Mouse (Mus musculus): ENCODE results near the gene 9530053A07Rik. TPM values are rescaled to one million over a fixed set of nuclear protein-coding genes. Genes with fewer than 3 reads are reported as not detected.
"Not testable (repeated sequence)": the region's sequence is repeated elsewhere in the genome, so short reads cannot be mapped to it uniquely, and the experiment has no call there.

The 9530053A07Rik gene
- total RNA-seq (2021) = not detected

DNA sequence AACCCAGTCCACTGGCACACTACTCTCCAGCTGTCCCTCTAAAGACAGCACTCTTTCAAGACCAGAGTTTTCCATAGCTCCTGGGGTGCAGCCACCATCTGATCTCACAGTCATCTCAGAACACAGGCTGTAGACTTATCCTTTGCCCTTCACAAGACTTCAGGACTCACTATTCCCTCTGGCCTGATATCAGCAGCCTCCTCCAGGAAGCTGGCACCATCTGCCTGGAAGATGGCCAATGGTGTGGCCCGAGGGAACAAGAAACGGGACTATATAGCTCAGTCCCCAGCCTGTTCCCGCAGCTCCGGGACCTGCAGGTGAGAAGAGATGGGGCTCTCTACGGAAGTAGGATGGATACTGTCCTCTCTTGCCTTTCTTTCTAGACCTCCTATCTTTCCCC lies at the start of gene 9530053A07Rik:
Gene 9530053A07Rik (plus strand): TSS at position 301 of the 400 bp plus-strand sequence.
- DNase-seq = no peak
- intact Hi-C loops (cut with DNase I) = no loop called here

GRCm38 (mm10) chr7:28084215-28084614 lies 45.1 kb upstream of the 9530053A07Rik start:
- intact Hi-C loops (cut with DNase I) = no loop called here
- no peak for DNase-seq

DNA sequence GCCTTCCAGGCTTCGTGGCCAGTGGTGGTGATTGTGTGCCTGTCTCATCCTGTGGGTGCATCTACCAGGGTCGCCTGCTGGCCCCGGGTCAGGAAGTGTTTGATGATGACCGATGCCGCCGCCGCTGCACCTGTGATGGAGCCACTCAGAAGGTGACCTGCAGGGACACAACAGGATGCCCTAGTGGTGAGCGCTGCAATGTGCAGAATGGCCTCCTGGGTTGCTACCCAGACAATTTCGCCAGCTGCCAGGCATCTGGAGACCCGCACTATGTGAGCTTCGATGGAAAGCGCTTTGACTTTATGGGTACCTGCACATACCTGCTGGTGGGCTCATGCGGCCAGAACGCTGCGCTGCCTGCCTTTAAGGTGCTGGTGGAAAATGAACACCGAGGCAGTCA lies 43.0 kb upstream of the 9530053A07Rik start:
- intact Hi-C loops (cut with DNase I) = no loop called here
- DNase-seq = no peak

GRCm38 (mm10) chr7:28093541-28093940 lies 35.7 kb upstream of the 9530053A07Rik start:
- DNase-seq = no peak
- intact Hi-C loops (cut with DNase I) = no loop called here

DNA sequence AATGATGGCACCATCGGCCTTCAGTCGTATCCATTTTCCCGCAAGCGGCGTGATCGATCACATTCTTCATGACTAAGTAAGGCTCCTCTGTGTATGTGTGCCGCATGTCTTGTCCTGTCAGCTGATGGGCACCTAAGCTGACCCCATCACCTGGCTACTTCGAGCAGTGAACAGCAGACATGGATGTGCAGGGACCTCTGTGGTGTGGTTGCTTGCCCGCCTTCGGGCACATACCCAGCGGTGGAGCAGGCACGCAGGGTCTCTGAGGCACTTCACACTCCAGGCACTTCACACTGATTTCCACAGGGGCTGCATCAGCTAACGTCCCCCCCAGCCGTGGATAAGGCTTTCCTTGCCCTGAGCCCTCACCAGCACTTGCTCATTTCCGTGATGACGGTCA lies 30.2 kb upstream of the 9530053A07Rik start:
- DNase-seq = no peak
- intact Hi-C loops (cut with DNase I) = no loop called here

DNA sequence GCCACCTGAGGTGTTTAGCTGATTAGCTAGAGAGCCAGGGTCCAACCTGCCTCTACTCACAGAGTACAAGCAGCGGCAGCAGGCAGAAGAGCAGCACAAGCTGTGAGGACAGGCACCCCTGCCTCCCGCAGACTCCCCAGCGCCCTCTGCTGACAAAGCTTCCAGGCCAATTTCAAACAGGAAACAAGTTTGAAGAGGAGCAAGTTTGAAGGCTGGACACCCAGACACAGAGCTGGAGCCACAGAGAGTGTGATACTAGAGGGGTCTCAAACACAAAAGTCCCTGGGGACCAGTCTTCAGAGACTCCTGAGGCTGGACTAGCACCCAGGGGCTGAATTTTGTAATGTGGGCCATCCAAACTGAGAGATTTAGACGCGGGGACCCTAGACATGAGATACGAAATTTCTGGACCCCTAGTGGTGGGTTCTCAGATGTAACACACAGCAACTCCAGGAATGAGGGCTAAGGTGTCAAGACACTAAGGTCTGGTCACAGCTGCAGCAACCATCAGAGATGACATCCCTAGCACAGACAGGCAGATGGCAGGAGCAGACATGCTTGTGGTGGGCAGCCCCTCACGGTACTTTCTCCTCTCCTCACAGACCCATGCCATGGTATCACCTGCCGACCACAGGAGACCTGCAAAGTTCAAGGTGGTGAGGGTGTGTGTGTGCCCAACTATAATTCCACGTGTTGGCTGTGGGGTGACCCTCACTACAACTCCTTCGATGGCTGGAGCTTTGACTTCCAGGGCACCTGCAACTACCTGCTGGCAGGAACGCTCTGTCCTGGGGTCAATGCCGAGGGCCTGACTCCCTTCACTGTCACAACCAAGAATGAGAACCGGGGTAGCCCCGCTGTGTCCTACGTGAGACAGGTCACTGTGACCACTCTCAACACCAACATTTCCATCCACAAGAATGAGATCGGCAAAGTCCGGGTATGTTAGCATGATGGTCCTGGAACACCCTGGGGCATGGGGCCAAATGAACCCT lies 28.4 kb upstream of the 9530053A07Rik start:
- peak in 1 of 2 experiments; percentile 14 for DNase-seq
- intact Hi-C loops (cut with DNase I) = no loop called here

GRCm38 (mm10) chr7:28102936-28103335 lies 26.3 kb upstream of the 9530053A07Rik start:
- intact Hi-C loops (cut with DNase I) = not testable (repeated sequence)

DNA sequence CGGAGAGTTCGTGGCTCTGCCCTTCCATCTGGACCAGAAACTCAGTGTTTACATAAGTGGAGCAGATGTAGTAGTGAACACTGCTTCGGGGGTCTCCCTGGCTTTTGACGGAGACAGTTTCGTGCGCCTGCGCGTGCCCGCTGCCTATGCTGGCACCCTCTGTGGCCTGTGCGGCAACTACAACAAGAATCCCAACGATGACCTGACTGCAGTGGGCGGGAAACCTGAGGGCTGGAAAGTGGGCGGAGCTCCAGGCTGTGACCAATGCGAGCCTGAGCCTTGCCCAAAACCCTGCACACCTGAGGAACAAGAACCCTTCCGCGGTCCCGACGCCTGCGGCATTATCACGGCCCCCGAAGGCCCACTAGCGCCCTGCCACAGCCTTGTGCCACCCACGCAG lies 24.6 kb upstream of the 9530053A07Rik start:
- intact Hi-C loops (cut with DNase I) = no loop called here
- DNase-seq = no peak

More at GRCm38 (mm10) chr7:28102936-28103335, 26.3 kb upstream of the 9530053A07Rik start:
- DNase-seq = not testable (repeated sequence)

GRCm38 (mm10) chr7:28106241-28106640 lies 23.0 kb upstream of the 9530053A07Rik start:
- intact Hi-C loops (cut with DNase I) = loop anchor here (2.0 kb wide), 1 partner anchor 53 kb away; no protein-coding TSS in a partner anchor
- no peak for DNase-seq

DNA sequence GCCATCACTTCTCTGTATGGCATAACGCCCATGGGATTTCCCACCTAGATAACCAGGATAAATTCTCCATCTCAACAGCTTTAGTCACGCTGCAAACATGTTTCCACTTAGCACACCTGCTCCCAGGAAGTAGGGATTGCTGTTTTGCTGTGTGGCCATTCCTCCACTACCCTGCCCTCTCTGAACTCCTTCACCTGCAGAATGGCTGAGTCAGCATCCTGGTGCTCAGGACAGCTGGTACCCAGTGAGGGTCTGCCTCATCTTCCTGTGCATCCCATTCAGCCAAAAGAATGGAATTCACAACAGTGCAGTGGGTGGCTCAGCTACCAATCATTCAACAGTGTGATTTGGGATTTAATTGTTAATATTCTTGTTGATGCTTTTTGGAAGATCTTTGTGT lies 14.6 kb upstream of the 9530053A07Rik start:
- intact Hi-C loops (cut with DNase I) = no loop called here
- no peak for DNase-seq

DNA sequence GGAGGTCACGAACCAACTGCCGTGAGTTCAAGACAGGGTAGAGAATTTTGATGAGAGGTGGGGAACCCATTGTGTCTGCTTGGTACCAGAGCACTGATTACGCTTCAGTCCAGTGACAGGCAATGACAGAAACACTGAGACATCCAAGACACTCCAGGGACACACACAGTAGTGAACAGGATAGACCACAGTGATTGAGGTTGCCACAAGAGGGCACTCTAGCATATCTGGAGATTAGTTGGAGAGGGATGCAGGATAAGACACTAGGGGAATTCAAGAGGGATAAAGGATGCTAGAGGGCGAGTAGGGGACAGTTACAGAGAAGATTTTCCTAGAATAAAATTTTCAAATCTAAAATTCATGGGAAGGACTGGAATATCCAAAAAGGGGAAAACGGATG lies 8.3 kb downstream of the 9530053A07Rik start:
- peak in 1 of 2 experiments; percentile 13 for DNase-seq
- intact Hi-C loops (cut with DNase I) = no loop called here

DNA sequence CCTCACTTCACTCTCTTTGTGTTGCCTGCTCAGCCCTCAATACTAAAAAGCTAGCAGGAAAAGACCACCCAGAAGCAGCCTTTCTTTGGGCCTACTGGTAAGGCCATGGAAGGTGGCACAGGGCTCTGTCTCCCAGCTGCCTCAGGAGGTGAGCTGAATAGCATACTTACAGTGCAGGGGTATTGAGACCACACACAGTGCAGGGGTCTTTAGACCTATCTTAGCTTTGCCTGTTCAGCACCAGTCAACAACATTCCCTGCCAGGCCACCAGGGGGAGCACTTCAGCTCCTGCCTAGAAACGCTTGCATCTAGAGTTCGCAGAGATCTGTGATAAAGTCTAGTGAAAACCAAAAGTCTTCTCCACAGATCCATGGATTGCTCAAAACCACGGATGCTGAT lies 19.0 kb downstream of the 9530053A07Rik start:
- intact Hi-C loops (cut with DNase I) = loop anchor here (1.0 to 5.0 kb wide), 4 partner anchors 20 to 151 kb away; partner anchors contain the start of gene Psmc4
- DNase-seq = peak; percentile 61 to 77

- DNase-seq = no peak
- intact Hi-C loops (cut with DNase I) = loop anchor here (5.0 kb wide), 1 partner anchor 98 kb away; the partner anchor contains the start of gene Psmc4
Measured at GRCm38 (mm10) chr7:28149841-28150240, 20.6 kb downstream of the 9530053A07Rik start.

DNA sequence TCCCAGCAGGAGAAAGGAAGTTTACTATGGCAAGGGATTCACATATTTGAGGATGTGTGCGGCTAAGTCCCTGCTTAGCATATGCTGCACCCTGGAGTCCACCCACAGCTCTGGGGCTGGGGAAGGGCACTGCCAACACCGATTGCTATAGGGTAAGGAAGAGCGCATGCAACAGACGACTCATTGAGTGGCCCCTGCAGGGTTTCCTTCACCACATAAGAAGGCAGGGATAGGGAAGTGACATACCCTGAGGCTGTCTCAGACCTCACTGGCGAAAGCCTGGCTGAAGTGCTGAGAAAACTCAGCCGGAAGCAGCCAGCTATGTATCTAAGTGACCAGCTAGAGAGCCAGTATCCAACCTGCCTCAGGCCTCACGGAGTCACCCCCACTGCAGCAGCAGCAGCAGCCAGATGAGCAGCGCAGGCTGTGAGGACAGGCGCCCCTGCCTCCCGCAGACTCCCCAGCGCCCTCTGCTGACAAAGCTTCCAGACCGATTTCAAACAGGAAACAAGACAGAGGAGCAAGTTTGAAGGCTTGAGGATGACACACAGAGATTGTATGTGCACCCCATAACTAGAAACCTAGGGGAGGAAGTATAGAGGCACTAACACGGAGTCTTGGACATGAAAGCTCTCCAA lies 22.4 kb downstream of the 9530053A07Rik start:
- intact Hi-C loops (cut with DNase I) = no loop called here

DNA sequence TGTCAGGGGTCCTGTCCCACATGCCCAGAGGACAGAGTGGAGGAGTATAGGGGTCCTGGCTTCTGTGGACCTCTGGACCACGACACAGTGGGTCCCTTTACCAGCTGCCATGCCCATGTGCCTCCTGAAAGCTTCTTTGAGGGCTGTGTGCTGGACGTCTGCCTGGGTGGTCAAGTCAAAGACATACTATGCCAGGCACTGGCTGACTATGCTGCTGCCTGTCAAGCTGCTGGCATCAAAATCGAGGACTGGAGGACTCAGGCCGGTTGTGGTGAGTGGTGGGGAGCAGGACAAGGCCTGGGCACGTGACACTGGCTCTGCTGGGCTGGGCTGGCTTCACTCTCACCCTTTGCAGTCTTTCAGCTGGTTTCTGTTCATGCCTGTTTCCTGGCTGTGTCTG lies 24.3 kb downstream of the 9530053A07Rik start:
- DNase-seq; intact Hi-C loops (cut with DNase I): not testable (repeated sequence)

More for the DNA sequence above, 22.4 kb downstream of the 9530053A07Rik start:
- DNase-seq = peak; percentile 18 to 29

DNA sequence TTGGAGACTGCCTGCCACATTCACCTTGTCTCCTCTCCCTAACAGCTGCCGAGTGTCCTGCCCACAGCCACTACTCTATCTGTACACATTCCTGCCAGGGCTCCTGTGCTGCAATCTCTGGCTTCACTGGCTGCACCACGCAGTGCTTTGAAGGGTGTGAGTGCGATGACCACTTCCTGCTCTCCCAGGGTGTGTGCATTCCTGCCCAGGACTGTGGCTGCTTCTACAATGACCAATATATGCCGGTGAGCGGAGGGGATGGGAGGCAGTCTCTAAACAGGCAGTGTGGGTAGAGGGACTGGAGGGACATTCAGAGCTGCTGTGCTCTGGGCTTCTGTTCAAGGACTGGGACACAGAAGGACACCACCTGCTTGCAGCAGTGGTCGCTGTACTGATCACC lies 30.0 kb downstream of the 9530053A07Rik start:
- intact Hi-C loops (cut with DNase I) = loop anchor here (2.0 kb wide), 1 partner anchor 52 kb away; no protein-coding TSS in a partner anchor

DNA sequence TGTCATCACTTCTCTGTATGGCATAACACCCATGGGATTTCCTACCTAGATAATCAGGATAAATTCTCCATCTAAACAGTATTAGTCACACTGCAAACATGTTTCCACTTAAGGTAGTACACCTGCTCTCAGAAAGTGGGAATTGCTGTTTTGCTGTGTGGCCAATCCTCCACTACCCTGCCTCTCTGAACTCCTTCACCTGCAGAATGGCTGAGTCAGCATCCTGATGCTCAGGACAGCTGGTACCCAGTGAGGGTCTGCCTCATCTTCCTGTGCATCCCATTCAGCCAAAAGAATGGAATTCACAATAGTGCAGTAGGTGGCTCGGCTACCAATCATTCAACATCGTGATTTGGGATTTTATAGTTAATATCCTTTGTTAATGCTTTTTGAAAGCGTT lies 30.6 kb downstream of the 9530053A07Rik start:
- DNase-seq = no peak
- intact Hi-C loops (cut with DNase I) = loop anchor here (2.0 kb wide), 1 partner anchor 53 kb away; no protein-coding TSS in a partner anchor

More for the DNA sequence above, 30.0 kb downstream of the 9530053A07Rik start:
- no peak for DNase-seq

DNA sequence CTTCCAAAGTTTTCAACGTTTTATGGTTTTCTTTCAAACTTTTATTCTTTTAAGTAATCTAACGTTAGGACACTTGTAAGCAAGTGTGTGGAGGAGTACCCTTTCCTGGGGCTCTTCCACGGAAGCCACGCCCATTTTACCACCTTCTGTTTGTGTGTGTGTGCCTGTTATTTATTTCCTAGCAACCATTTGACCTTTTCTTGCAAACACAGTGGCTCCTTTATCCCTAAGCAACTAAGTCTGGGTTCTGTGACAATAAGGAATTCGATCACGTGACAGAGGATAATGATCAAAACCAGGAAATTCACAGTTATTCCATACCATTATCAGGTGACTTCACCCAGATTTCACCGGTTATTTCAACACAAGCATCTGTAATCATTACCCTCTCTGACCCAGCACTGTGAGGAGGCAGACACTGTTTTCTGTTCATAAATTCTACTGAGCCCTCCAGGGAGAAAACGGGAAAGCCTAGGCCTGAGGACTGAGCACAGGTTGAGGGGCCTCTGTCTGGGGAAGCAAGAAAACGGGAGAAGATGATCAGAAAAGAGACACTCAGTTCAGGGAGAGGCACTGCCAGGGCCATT lies 32.0 kb downstream of the 9530053A07Rik start:
- DNase-seq = no peak
- intact Hi-C loops (cut with DNase I) = no loop called here

GRCm38 (mm10) chr7:28165406-28165805 lies 36.1 kb downstream of the 9530053A07Rik start:
- DNase-seq = no peak
- intact Hi-C loops (cut with DNase I) = no loop called here

- intact Hi-C loops (cut with DNase I) = loop anchor here (1.0 to 2.0 kb wide), 2 partner anchors 20 to 118 kb away; partner anchors contain the start of gene Psmc4
- DNase-seq = peak; percentile 62 to 67
Measured at GRCm38 (mm10) chr7:28168320-28169115, 39.3 kb downstream of the 9530053A07Rik start.

All from heart, postnatal 36 days (tissue).